Mouse (Mus musculus) G1E (cell line): ENCODE data around the gene Pltp.
"Not testable (repeated sequence)": the region's sequence is repeated elsewhere in the genome, so short reads cannot be mapped to it uniquely, and the experiment has no call there.

ENCODE experiments used
- CTCF ChIP-seq: IDR thresholded peaks from 2 replicates; pipeline ENCODE4 v1.5.1; 2012; ENCODE audit warnings: low read depth, low read length, inconsistent platforms, mixed read lengths
- GATA1 ChIP-seq: IDR thresholded peaks from 2 replicates; pipeline ENCODE4 v1.6.1; 2012; ENCODE audit warnings: borderline replicate concordance, low read length, inconsistent platforms, mixed read lengths

DNA sequence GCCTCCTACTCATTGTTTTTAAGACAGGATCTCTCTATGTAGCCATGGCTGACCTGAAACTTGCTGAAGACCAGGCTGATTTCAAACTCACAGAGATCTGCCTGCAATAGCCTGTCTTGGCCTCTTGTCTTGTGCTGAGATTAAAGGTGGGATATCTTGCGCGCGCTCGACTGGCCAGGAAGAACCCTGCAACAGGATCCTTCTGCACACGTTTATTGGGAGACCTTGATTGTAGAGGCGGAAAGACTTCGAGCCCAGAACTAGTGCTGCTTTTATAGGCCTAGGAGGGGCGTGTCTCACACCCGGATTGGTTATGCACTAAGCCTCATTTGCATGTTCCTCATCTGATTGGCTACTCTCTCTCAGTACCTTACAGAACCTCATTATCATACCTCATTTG is 5.9 kb upstream of the Pltp start:
- TF ChIP-seq CTCF, GATA1: not testable (repeated sequence)
